Mouse (Mus musculus): ENCODE data around the gene Slc25a33. TPM values are rescaled to one million over a fixed set of nuclear protein-coding genes. Genes with fewer than 3 reads are reported as not detected.
A peak's percentile ranks its signal among the peaks of the same experiment; 100 is the strongest.
"Not testable (repeated sequence)": the region's sequence is repeated elsewhere in the genome, so short reads cannot be mapped to it uniquely, and the experiment has no call there.

The Slc25a33 gene
- polyA plus RNA-seq, 1 experiment from 2014 or later: 8.4 TPM

DNA sequence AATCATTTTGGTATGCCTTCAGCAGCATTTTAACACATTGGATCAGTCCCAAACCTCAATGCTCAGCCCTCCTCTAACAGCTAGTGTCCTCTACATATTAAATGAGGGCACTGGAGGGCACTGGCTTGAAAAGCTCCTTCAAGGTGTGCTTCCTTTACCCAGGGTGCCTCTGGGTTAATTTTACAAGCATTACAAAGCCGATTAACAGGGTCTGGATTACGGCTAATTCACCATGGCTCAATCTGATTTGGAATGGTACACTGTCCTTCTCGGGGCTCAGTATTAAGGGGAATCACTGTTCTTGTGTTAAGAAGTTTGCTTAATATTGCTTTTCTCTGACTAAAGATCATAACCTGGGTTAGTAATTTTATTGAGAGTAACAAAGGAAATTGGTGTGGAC, 21.2 kb downstream of the Slc25a33 start:
- H3K9me3 ChIP-seq (ENCODE audit: control insufficient read depth): no peaks in the 10 kb centered on the region
- no peak overlapping the region for H3K4me2 ChIP-seq (replicated peaks; ENCODE audit: low read depth)
- WGBS: 84% methylated on average over 3 of the region's 3 CpGs
- H3K36me3 ChIP-seq (ENCODE audit: control insufficient read depth, insufficient read depth): no peaks in the 10 kb centered on the region; the same call in 1 of the 2 replicates
- ATAC-seq: no peak
- H3K4me3 ChIP-seq (ENCODE audit: low read depth, low read length): no peak overlapping the region
- no peaks in the 10 kb centered on the region for H3K4me1 ChIP-seq (replicated peaks; ENCODE audit: control insufficient read depth, insufficient read depth, low read length)
- H3K27ac ChIP-seq (ENCODE audit: low read depth, low read length): no peak overlapping the region
- H3K9ac ChIP-seq (ENCODE audit: low read depth, low read length): no peak overlapping the region
- H3K27me3 ChIP-seq (replicated peaks; ENCODE audit: control insufficient read depth, insufficient read depth, low read length): no peaks in the 10 kb centered on the region
- TF ChIP-seq CTCF (IDR thresholded peaks at IDR 0.05; ENCODE audit: low read depth): no peak

- TF ChIP-seq CTCF (IDR thresholded peaks at IDR 0.05; ENCODE audit: low read depth): peak; percentile 85
- no peak overlapping the region for H3K4me3 ChIP-seq (ENCODE audit: low read depth, low read length)
- H3K4me2 ChIP-seq (replicated peaks; ENCODE audit: low read depth): no peak overlapping the region
- no peaks in the 10 kb centered on the region; the same call in 1 of the 2 replicates for H3K36me3 ChIP-seq (ENCODE audit: control insufficient read depth, insufficient read depth)
- H3K9ac ChIP-seq (ENCODE audit: low read depth, low read length): no peak overlapping the region
- H3K27ac ChIP-seq (ENCODE audit: low read depth, low read length): no peak overlapping the region
- H3K4me1 ChIP-seq (replicated peaks; ENCODE audit: control insufficient read depth, insufficient read depth, low read length): no peaks in the 10 kb centered on the region
- H3K27me3 ChIP-seq (replicated peaks; ENCODE audit: control insufficient read depth, insufficient read depth, low read length): no peaks in the 10 kb centered on the region
- no peak for ATAC-seq
- no peaks in the 10 kb centered on the region for H3K9me3 ChIP-seq (ENCODE audit: control insufficient read depth)
- WGBS: 37% methylated on average over 17 of the region's 17 CpGs
These were observed 21.8 kb downstream of the Slc25a33 start for GRCm38 (mm10) chr4:149752124-149752799.

- no peak for TF ChIP-seq CTCF (IDR thresholded peaks at IDR 0.05; ENCODE audit: low read depth)
- no peak for ATAC-seq
- WGBS: 64% methylated on average over 5 of the region's 5 CpGs
- no peaks in the 10 kb centered on the region; the same call in 1 of the 2 replicates for H3K36me3 ChIP-seq (ENCODE audit: control insufficient read depth, insufficient read depth)
- H3K9me3 ChIP-seq (ENCODE audit: control insufficient read depth): no peaks in the 10 kb centered on the region
- H3K4me3 ChIP-seq (ENCODE audit: low read depth, low read length): no peak overlapping the region
- no peak overlapping the region for H3K4me2 ChIP-seq (replicated peaks; ENCODE audit: low read depth)
- no peak overlapping the region for H3K9ac ChIP-seq (ENCODE audit: low read depth, low read length)
- H3K27me3 ChIP-seq (replicated peaks; ENCODE audit: control insufficient read depth, insufficient read depth, low read length): no peaks in the 10 kb centered on the region
- no peaks in the 10 kb centered on the region for H3K4me1 ChIP-seq (replicated peaks; ENCODE audit: control insufficient read depth, insufficient read depth, low read length)
- no peak overlapping the region for H3K27ac ChIP-seq (ENCODE audit: low read depth, low read length)
These were observed 23.4 kb downstream of the Slc25a33 start for GRCm38 (mm10) chr4:149750671-149751070.

- not testable (repeated sequence) for H3K9me3 ChIP-seq (ENCODE audit: control insufficient read depth); H3K4me3 ChIP-seq (ENCODE audit: low read depth, low read length); H3K4me1 ChIP-seq (replicated peaks; ENCODE audit: control insufficient read depth, insufficient read depth, low read length); H3K36me3 ChIP-seq (ENCODE audit: control insufficient read depth, insufficient read depth); H3K27me3 ChIP-seq (replicated peaks; ENCODE audit: control insufficient read depth, insufficient read depth, low read length); H3K27ac ChIP-seq (ENCODE audit: low read depth, low read length); ATAC-seq; H3K9ac ChIP-seq (ENCODE audit: low read depth, low read length); H3K4me2 ChIP-seq (replicated peaks; ENCODE audit: low read depth)
- WGBS: 83% methylated on average over 3 of the region's 3 CpGs
These were observed 24.4 kb downstream of the Slc25a33 start for GRCm38 (mm10) chr4:149749663-149750015.

GRCm38 (mm10) chr4:149749003-149749662, 24.9 kb downstream of the Slc25a33 start:
- Histone ChIP-seq H3K9me3 (ENCODE audit: control insufficient read depth) (no peaks in the 10 kb centered on the region), H3K4me1 (replicated peaks; ENCODE audit: control insufficient read depth, insufficient read depth, low read length) (no peaks in the 10 kb centered on the region), H3K4me3 (ENCODE audit: low read depth, low read length) (no peak overlapping the region), H3K36me3 (ENCODE audit: control insufficient read depth, insufficient read depth) (no peaks in the 10 kb centered on the region; the same call in 1 of the 2 replicates), H3K27ac (ENCODE audit: low read depth, low read length) (no peak overlapping the region), H3K27me3 (replicated peaks; ENCODE audit: control insufficient read depth, insufficient read depth, low read length) (no peaks in the 10 kb centered on the region), H3K9ac (ENCODE audit: low read depth, low read length) (no peak overlapping the region), H3K4me2 (replicated peaks; ENCODE audit: low read depth) (no peak overlapping the region)
- WGBS: 90% methylated on average over 18 of the region's 18 CpGs
- no peak for ATAC-seq
- TF ChIP-seq CTCF (IDR thresholded peaks at IDR 0.05; ENCODE audit: low read depth): no peak

DNA sequence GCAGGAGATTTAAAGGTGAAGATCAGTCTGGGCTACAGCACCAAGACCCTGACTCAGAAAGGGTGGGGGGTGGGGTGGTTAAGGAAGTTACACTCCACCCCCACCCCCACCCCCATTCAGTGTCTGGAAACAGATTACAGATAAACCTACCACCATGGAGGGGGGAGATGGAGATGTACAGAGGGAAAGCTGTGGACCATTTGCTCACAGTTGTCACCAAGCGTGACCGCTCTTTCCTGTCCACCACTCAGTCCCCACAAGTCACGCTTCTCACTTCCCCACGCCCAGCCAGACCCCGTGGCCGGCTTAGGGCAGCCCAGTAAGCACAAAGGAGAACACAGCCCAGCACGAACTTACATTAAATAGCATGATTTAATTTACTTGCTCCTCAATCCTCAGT, 30.0 kb downstream of the Slc25a33 start:
- H3K27ac ChIP-seq (ENCODE audit: low read depth, low read length): no peak overlapping the region
- H3K4me3 ChIP-seq (ENCODE audit: low read depth, low read length): no peak overlapping the region
- no peaks in the 10 kb centered on the region for H3K9me3 ChIP-seq (ENCODE audit: control insufficient read depth)
- H3K4me2 ChIP-seq (replicated peaks; ENCODE audit: low read depth): no peak overlapping the region
- no peak for TF ChIP-seq CTCF (IDR thresholded peaks at IDR 0.05; ENCODE audit: low read depth)
- peaks cover 4% of the 10 kb centered on the region; the same call in 1 of the 2 replicates for H3K36me3 ChIP-seq (ENCODE audit: control insufficient read depth, insufficient read depth)
- WGBS: 92% methylated on average over 7 of the region's 7 CpGs
- H3K4me1 ChIP-seq (replicated peaks; ENCODE audit: control insufficient read depth, insufficient read depth, low read length): no peaks in the 10 kb centered on the region
- no peak overlapping the region for H3K9ac ChIP-seq (ENCODE audit: low read depth, low read length)
- ATAC-seq: no peak
- no peaks in the 10 kb centered on the region for H3K27me3 ChIP-seq (replicated peaks; ENCODE audit: control insufficient read depth, insufficient read depth, low read length)
